Mouse (Mus musculus) kidney, postnatal 0 days (tissue): Measurements from ENCODE around the gene Kbtbd4. TPM values are rescaled to one million over a fixed set of nuclear protein-coding genes. Genes with fewer than 3 reads are reported as not detected.

Source experiments
- ATAC-seq: fragments of 200-750 bp; cut with Nextera tagmentation; replicated peaks from 2 replicates; pipeline ENCODE4 v1.8.0; 2017; ENCODE audit warnings: low read depth, moderate number of reproducible peaks, moderate TSS enrichment, moderate library complexity; ENCODE audit not compliant: low FRiP score
- DNase-seq: peaks from one replicate; pipeline ENCODE4 v3.0.0-alpha.2; 2016; ENCODE audit warnings: low spot score
- H3K27ac ChIP-seq: fragments of 300-500 bp; sonication (generic); 2 replicates; pipeline ENCODE4 v1.5.1; 2014; ENCODE audit warnings: mild to moderate bottlenecking
- H3K27me3 ChIP-seq: fragments of 300-500 bp; sonication (generic); 2 replicates; pipeline ENCODE4 v1.6.1; 2014; ENCODE audit warnings: low read length, mixed read lengths; ENCODE audit not compliant: insufficient read depth
- H3K36me3 ChIP-seq: fragments of 300-500 bp; sonication (generic); 2 replicates; pipeline ENCODE4 v1.6.1; 2014; ENCODE audit warnings: low read length, mixed read lengths; ENCODE audit not compliant: insufficient read depth
- H3K4me1 ChIP-seq: fragments of 300-500 bp; sonication (generic); replicated peaks from 2 replicates; pipeline ENCODE4 v1.6.1; 2014; ENCODE audit warnings: antibody characterized with exemption, low read length, mixed read lengths; ENCODE audit not compliant: insufficient read depth
- H3K4me2 ChIP-seq: fragments of 300-500 bp; sonication (generic); 2 replicates; pipeline ENCODE4 v1.6.1; 2014; ENCODE audit warnings: mild to moderate bottlenecking, low read length, moderate library complexity, mixed read lengths
- H3K4me3 ChIP-seq: fragments of 300-500 bp; sonication (generic); replicated peaks from 2 replicates; pipeline ENCODE4 v1.5.1; 2014; ENCODE audit warnings: low read depth, low read length
- H3K9ac ChIP-seq: fragments of 300-500 bp; sonication (generic); 2 replicates; pipeline ENCODE4 v1.6.1; 2014; ENCODE audit warnings: low read depth, low read length
- H3K9me3 ChIP-seq: fragments of 300-500 bp; sonication (generic); replicated peaks from 2 replicates; pipeline ENCODE4 v1.6.1; 2016; ENCODE audit warnings: low read length, inconsistent platforms, mixed read lengths
- CTCF ChIP-seq: IDR thresholded peaks from 2 replicates; pipeline ENCODE4 v1.5.1; 2016; ENCODE audit warnings: antibody characterized with exemption, low read depth, mild to moderate bottlenecking, moderate library complexity
- WGBS: fragments of 180-500 bp; shearing (Covaris S2); extraction: QIAGEN DNeasy Blood & Tissue Kit; methylation state at CpG from one replicate; pipeline ENCODE4 v1.1.7; 2014; 5-methylcytosine and 5-hydroxymethylcytosine counted together
- polyA plus RNA-seq: library from polyadenylated mRNA; unstranded; fragments of >200 nt; fragmentation: Nextera tagmentation; extraction: Ambion mirVana; gene quantifications from 2 replicates; pipeline ENCODE4 v1.2.1, GENCODE M21; 2015

Gene Kbtbd4
- polyA plus RNA-seq, 1 experiment from 2014 or later = 33.8 TPM

GRCm38 (mm10) chr2:90874025-90874424, 30.5 kb upstream of the Kbtbd4 start:
- Histone ChIP-seq H3K9me3 (no peaks in the 10 kb centered on the region), H3K4me1 (no peaks in the 10 kb centered on the region), H3K27me3 (no peaks in the 10 kb centered on the region), H3K4me2 (no peak overlapping the region), H3K9ac (no peak overlapping the region), H3K36me3 (no peaks in the 10 kb centered on the region), H3K4me3 (no peak overlapping the region), H3K27ac (no peak overlapping the region)
- ATAC-seq = no peak
- 75% methylated on average over 1 of the region's 1 CpGs for WGBS
- TF ChIP-seq CTCF = no peak
- no peak for DNase-seq

DNA sequence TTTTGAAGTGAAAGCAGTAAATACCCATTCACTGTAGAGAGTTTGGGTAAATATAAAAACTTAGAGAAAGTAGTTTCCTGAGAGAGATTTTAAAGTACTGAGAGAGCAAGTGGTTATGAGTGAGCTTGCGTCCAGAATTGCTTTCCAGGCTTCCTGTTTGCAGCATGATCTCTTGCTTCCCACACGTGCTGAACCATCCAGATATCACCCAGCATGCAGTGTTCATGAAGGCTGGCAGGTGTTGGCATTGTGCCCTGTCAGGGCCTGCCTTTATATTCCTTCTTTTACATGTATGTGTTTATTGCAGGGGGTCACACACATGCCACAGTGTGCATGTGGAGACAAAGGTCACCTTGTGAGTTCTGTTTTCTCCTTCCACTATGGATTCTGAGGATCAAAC, 29.3 kb upstream of the Kbtbd4 start:
- ATAC-seq (no peak), DNase-seq (no peak)
- H3K36me3 ChIP-seq = no peaks in the 10 kb centered on the region
- H3K4me1 ChIP-seq = no peaks in the 10 kb centered on the region
- no peaks in the 10 kb centered on the region for H3K9me3 ChIP-seq
- no peak for TF ChIP-seq CTCF
- H3K4me2 ChIP-seq = no peak overlapping the region
- no peak overlapping the region for H3K9ac ChIP-seq
- H3K27me3 ChIP-seq = no peaks in the 10 kb centered on the region
- H3K27ac ChIP-seq = no peak overlapping the region
- H3K4me3 ChIP-seq = no peak overlapping the region
- WGBS = 66% methylated on average over 2 of the region's 2 CpGs

- Histone ChIP-seq H3K9ac (no peak overlapping the region), H3K4me3 (no peak overlapping the region), H3K27me3 (no peaks in the 10 kb centered on the region), H3K27ac (no peak overlapping the region), H3K4me1 (no peaks in the 10 kb centered on the region), H3K4me2 (no peak overlapping the region), H3K36me3 (no peaks in the 10 kb centered on the region), H3K9me3 (no peaks in the 10 kb centered on the region)
- 82% methylated on average over 5 of the region's 5 CpGs for WGBS
- no peak for TF ChIP-seq CTCF
- no peak for ATAC-seq
- DNase-seq = no peak
Measured at GRCm38 (mm10) chr2:90877584-90878259, 26.8 kb upstream of the Kbtbd4 start.

DNA sequence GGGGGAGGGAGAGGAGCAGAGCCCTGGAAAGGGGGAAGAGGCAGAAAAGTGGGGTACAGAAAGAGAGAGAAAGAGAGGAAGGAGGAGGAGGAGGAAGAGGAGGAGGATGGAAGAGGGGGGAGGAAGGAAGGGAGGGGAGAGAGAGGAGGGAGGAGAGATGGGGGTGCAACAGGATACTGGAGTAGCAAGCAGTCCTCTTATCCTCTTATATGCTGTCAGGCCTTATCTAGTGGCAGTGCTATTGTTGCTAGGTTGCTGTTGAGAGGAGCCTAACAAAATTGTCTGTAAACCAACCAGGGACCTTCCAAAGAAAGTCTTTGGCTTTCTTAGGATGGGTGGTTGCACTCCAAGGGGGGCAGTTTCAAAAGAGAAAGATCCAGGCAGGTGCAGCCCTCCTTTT, 25.1 kb upstream of the Kbtbd4 start:
- no peak for TF ChIP-seq CTCF
- Histone ChIP-seq H3K36me3 (no peaks in the 10 kb centered on the region), H3K4me1 (no peaks in the 10 kb centered on the region), H3K27me3 (no peaks in the 10 kb centered on the region), H3K4me2 (no peak overlapping the region), H3K4me3 (no peak overlapping the region), H3K9ac (no peak overlapping the region), H3K9me3 (peaks cover 3% of the 10 kb centered on the region; the same call in 1 of the 2 replicates), H3K27ac (no peak overlapping the region)
- ATAC-seq (no peak), DNase-seq (no peak)

DNA sequence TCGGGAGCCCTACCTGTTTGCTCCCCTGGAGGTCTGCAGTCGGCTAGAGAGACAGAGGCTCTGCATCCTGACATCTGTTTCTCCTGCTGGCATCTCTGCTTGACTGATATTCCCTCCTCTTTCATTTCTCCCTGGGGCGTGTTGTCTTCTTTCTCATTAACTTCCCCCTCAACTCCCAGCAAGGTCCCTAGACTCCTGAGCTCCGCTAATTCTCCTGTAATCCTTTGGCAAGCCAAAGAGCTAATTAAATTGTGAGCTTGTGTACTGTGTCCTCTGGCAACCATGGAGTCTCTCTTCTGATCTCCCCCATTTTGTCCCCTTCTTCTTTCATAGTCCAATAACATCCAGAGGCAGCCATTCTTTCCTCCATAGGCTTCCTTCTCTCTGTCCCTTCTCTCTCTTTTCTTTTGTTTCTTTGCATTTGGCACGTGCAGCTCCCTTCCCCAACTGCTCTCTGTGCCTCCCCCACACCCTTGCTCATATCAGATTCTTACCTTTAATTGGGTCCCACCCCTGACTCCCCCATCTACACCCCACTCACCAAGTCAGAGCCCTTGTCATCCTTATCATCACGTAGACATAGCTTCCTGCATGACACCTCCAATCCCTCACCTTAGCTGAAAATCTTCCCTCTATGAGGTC, 24.3 kb upstream of the Kbtbd4 start:
- 0 out of 2 replicates have a peak, but pooled peaks cover 1% of the 10 kb centered on the region for H3K4me1 ChIP-seq
- no peak overlapping the region for H3K4me2 ChIP-seq
- TF ChIP-seq CTCF = no peak
- WGBS = 32% methylated on average over 6 of the region's 6 CpGs
- H3K9me3 ChIP-seq = peaks cover 3% of the 10 kb centered on the region; the same call in 1 of the 2 replicates
- H3K27me3 ChIP-seq = no peaks in the 10 kb centered on the region
- H3K27ac ChIP-seq = no peak overlapping the region
- H3K36me3 ChIP-seq = no peaks in the 10 kb centered on the region
- no peak for ATAC-seq
- H3K4me3 ChIP-seq = no peak overlapping the region
- DNase-seq = no peak
- no peak overlapping the region for H3K9ac ChIP-seq

DNA sequence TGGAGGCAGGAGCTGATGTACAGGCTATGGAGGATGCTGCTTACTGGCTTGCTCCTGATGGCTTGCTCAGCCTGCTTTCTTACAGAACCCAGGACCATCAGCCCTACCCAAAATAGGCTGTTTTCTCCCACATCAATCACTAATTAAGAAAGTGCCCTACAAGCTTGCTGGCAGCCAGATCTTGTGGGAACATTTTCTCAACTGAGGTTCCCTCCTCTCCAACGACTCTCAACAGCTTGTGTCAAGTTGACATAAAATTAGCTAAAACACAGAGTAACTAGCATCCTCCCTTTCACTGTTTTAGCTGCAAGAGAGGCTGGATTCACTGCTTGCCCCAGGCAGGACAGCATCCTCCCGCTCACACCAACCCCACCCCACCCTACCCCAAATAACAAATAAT, 22.7 kb upstream of the Kbtbd4 start:
- Histone ChIP-seq H3K27me3 (peaks cover 9% of the 10 kb centered on the region; the same call in 1 of the 2 replicates), H3K4me3 (no peak overlapping the region), H3K4me1 (peaks cover 9% of the 10 kb centered on the region; the same call in 1 of the 2 replicates), H3K4me2 (no peak overlapping the region), H3K9me3 (peaks cover 3% of the 10 kb centered on the region; the same call in 1 of the 2 replicates), H3K36me3 (no peaks in the 10 kb centered on the region), H3K9ac (no peak overlapping the region), H3K27ac (no peak overlapping the region)
- WGBS = 66% methylated on average over 2 of the region's 2 CpGs
- TF ChIP-seq CTCF = no peak
- ATAC-seq (no peak), DNase-seq (no peak)
